Mouse (Mus musculus) ZHBTc4 (cell line): ENCODE data around the gene Prkce.

Experiments used
- DNase-seq: peaks from one replicate; pipeline ENCODE4 v3.0.0-alpha.2; 2011; ENCODE audit warnings: low read depth, low spot score

Prkce gene

GRCm38 (mm10) chr17:86167320-86168230, at the start of gene Prkce:
Prkce (plus strand) TSS chr17:86167785.
- peak; percentile 87 for DNase-seq

GRCm38 (mm10) chr17:86123146-86123545, 44.4 kb upstream of the Prkce start:
- DNase-seq = peak; percentile 7

- DNase-seq = no peak
Measured at GRCm38 (mm10) chr17:86125908-86126307, 41.7 kb upstream of the Prkce start.

- no peak for DNase-seq
Measured at GRCm38 (mm10) chr17:86128198-86128597, 39.4 kb upstream of the Prkce start.

- peak; percentile 22 for DNase-seq
Measured at GRCm38 (mm10) chr17:86132534-86132933, 35.1 kb upstream of the Prkce start.

- no peak for DNase-seq
Measured at GRCm38 (mm10) chr17:86134461-86134860, 33.1 kb upstream of the Prkce start.

- peak; percentile 40 for DNase-seq
Measured at GRCm38 (mm10) chr17:86135835-86136234, 31.8 kb upstream of the Prkce start.

GRCm38 (mm10) chr17:86144537-86145078, 23.0 kb upstream of the Prkce start:
- DNase-seq = no peak

GRCm38 (mm10) chr17:86145079-86145951, 22.3 kb upstream of the Prkce start, which contains the start of gene Srbd1:
Srbd1 (minus strand) TSS chr17:86145175.
- peak; percentile 98 for DNase-seq

- peak; percentile 93 for DNase-seq
Measured at GRCm38 (mm10) chr17:86149726-86150125, 17.9 kb upstream of the Prkce start.

- DNase-seq = peak; percentile 94
Measured at GRCm38 (mm10) chr17:86150867-86151348, 16.7 kb upstream of the Prkce start.

GRCm38 (mm10) chr17:86156999-86157398, 10.6 kb upstream of the Prkce start:
- DNase-seq = peak; percentile 28

GRCm38 (mm10) chr17:86162672-86163071, 4.9 kb upstream of the Prkce start:
- peak; percentile 78 for DNase-seq

GRCm38 (mm10) chr17:86164416-86164815, 3.2 kb upstream of the Prkce start:
- DNase-seq = no peak

- peak; percentile 29 for DNase-seq
Measured at GRCm38 (mm10) chr17:86166051-86166566, 1.5 kb upstream of the Prkce start.

GRCm38 (mm10) chr17:86166567-86167319, 842 bp upstream of the Prkce start:
- DNase-seq = peak; percentile 81

GRCm38 (mm10) chr17:86168231-86168981, 821 bp downstream of the Prkce start:
- peak; percentile 57 for DNase-seq

- DNase-seq = peak; percentile 23
Measured at GRCm38 (mm10) chr17:86169092-86169491, 1.5 kb downstream of the Prkce start.

GRCm38 (mm10) chr17:86170164-86170958, 2.8 kb downstream of the Prkce start:
- no peak for DNase-seq
